Mouse (Mus musculus) forebrain, embryonic 14.5 days (tissue): ENCODE measurements around the gene St3gal3. TPM values are rescaled to one million over a fixed set of nuclear protein-coding genes. Genes with fewer than 3 reads are reported as not detected.

Experiments used
- ATAC-seq: fragments of 200-750 bp; cut with Nextera tagmentation; 2 replicates; pipeline ENCODE4 v1.8.0; 2017; ENCODE audit warnings: mild to moderate bottlenecking, moderate library complexity
- DNase-seq: peaks from one replicate; pipeline ENCODE4 v3.0.0-alpha.2; 2015; ENCODE audit warnings: low spot score
- H3K27ac ChIP-seq: fragments of 300-500 bp; sonication (generic); 2 replicates; pipeline ENCODE4 v1.5.1; 2014; ENCODE audit warnings: low read depth, mild to moderate bottlenecking, control low read depth, low read length, moderate library complexity
- H3K27me3 ChIP-seq: fragments of 300-500 bp; sonication (generic); replicated peaks from 2 replicates; pipeline ENCODE4 v1.6.1; 2014; ENCODE audit warnings: low read length, control low read depth, mixed read lengths; ENCODE audit not compliant: control insufficient read depth, insufficient read depth
- H3K36me3 ChIP-seq: fragments of 300-500 bp; sonication (generic); 2 replicates; pipeline ENCODE4 v1.6.1; 2014; ENCODE audit warnings: low read length, control low read depth; ENCODE audit not compliant: control insufficient read depth, insufficient read depth
- H3K4me1 ChIP-seq: fragments of 300-500 bp; sonication (generic); 2 replicates; pipeline ENCODE4 v1.6.1; 2014; ENCODE audit warnings: antibody characterized with exemption, low read length, control low read depth; ENCODE audit not compliant: control insufficient read depth, insufficient read depth
- H3K4me2 ChIP-seq: fragments of 300-500 bp; sonication (generic); 2 replicates; pipeline ENCODE4 v1.6.1; 2014; ENCODE audit warnings: mild to moderate bottlenecking, control low read depth, low read length
- H3K4me3 ChIP-seq: fragments of 300-500 bp; sonication (generic); 2 replicates; pipeline ENCODE4 v1.5.1; 2014; ENCODE audit warnings: low read depth, low read length, control low read depth
- H3K9ac ChIP-seq: fragments of 300-500 bp; sonication (generic); 2 replicates; pipeline ENCODE4 v1.6.1; 2014; ENCODE audit warnings: mild to moderate bottlenecking, low read length, control low read depth, moderate library complexity
- H3K9me3 ChIP-seq: fragments of 300-500 bp; sonication (generic); replicated peaks from 2 replicates; pipeline ENCODE4 v1.6.1; 2016; ENCODE audit warnings: low read length, control low read depth, mixed read lengths; ENCODE audit not compliant: control insufficient read depth
- whole genome bisulfite sequencing: fragments of 180-500 bp; shearing (Covaris S2); extraction: QIAGEN DNeasy Blood & Tissue Kit; methylation state at CpG from one replicate; pipeline ENCODE4 v1.1.7; 2014; 5-methylcytosine and 5-hydroxymethylcytosine counted together
- polyA plus RNA-seq: library from polyadenylated mRNA; unstranded; fragments of >200 nt; fragmentation: Nextera tagmentation; extraction: Ambion mirVana; gene quantifications from 2 replicates; pipeline ENCODE4 v1.2.1, GENCODE M21; 2014

The St3gal3 gene
- polyA plus RNA-seq, 1 experiment from 2014 or later: 11.3 TPM

- H3K27ac ChIP-seq: no peak overlapping the region
- ATAC-seq: no peak
- no peak overlapping the region for H3K4me3 ChIP-seq
- DNase-seq: no peak
- H3K27me3 ChIP-seq: peaks cover 30% of the 10 kb centered on the region
- no peaks in the 10 kb centered on the region for H3K9me3 ChIP-seq
- 42% methylated on average over 2 of the region's 2 CpGs for WGBS
- H3K4me2 ChIP-seq: no peak overlapping the region
- no peaks in the 10 kb centered on the region; the same call in 1 of the 2 replicates for H3K4me1 ChIP-seq
- H3K36me3 ChIP-seq: no peaks in the 10 kb centered on the region
- no peak overlapping the region for H3K9ac ChIP-seq
Observed at GRCm38 (mm10) chr4:117923450-117923849, 211.3 kb downstream of the St3gal3 start.

GRCm38 (mm10) chr4:117921358-117921757 lies 213.4 kb downstream of the St3gal3 start:
- DNase-seq (no peak), ATAC-seq (no peak)
- H3K4me3 ChIP-seq: no peak overlapping the region
- H3K4me2 ChIP-seq: no peak overlapping the region
- H3K27ac ChIP-seq: no peak overlapping the region
- no peaks in the 10 kb centered on the region for H3K4me1 ChIP-seq
- H3K27me3 ChIP-seq: peaks cover 10% of the 10 kb centered on the region
- 91% methylated on average over 2 of the region's 2 CpGs for WGBS
- no peaks in the 10 kb centered on the region for H3K36me3 ChIP-seq
- H3K9me3 ChIP-seq: no peaks in the 10 kb centered on the region
- no peak overlapping the region for H3K9ac ChIP-seq

GRCm38 (mm10) chr4:117918762-117919161 lies 216.0 kb downstream of the St3gal3 start:
- Histone ChIP-seq H3K36me3 (no peaks in the 10 kb centered on the region), H3K4me1 (peaks cover 7% of the 10 kb centered on the region), H3K27me3 (no peaks in the 10 kb centered on the region), H3K4me2 (no peak overlapping the region), H3K27ac (no peak overlapping the region), H3K9ac (no peak overlapping the region), H3K9me3 (no peaks in the 10 kb centered on the region), H3K4me3 (no peak overlapping the region)
- DNase-seq (no peak), ATAC-seq (no peak)
- 92% methylated on average over 5 of the region's 5 CpGs for WGBS

- Histone ChIP-seq H3K27ac (no peak overlapping the region), H3K4me3 (no peak overlapping the region), H3K4me1 (peaks cover 12% of the 10 kb centered on the region), H3K9ac (no peak overlapping the region), H3K27me3 (no peaks in the 10 kb centered on the region), H3K4me2 (no peak overlapping the region), H3K9me3 (no peaks in the 10 kb centered on the region), H3K36me3 (no peaks in the 10 kb centered on the region)
- WGBS: 60% methylated on average over 3 of the region's 3 CpGs
- DNase-seq: no peak
- ATAC-seq: no peak
Observed at GRCm38 (mm10) chr4:117918261-117918660, 216.5 kb downstream of the St3gal3 start.

GRCm38 (mm10) chr4:117917847-117918246 lies 216.9 kb downstream of the St3gal3 start:
- ATAC-seq: no peak
- H3K9ac ChIP-seq: no peak overlapping the region
- WGBS: 95% methylated on average over 4 of the region's 4 CpGs
- no peak for DNase-seq
- H3K36me3 ChIP-seq: no peaks in the 10 kb centered on the region
- H3K27ac ChIP-seq: no peak overlapping the region
- no peak overlapping the region for H3K4me3 ChIP-seq
- peaks cover 16% of the 10 kb centered on the region for H3K4me1 ChIP-seq
- no peaks in the 10 kb centered on the region for H3K9me3 ChIP-seq
- H3K4me2 ChIP-seq: no peak overlapping the region
- no peaks in the 10 kb centered on the region for H3K27me3 ChIP-seq

GRCm38 (mm10) chr4:117917402-117917801 lies 217.3 kb downstream of the St3gal3 start:
- Histone ChIP-seq H3K4me1 (peaks cover 17% of the 10 kb centered on the region), H3K4me3 (no peak overlapping the region), H3K36me3 (no peaks in the 10 kb centered on the region; the same call in 1 of the 2 replicates), H3K9me3 (no peaks in the 10 kb centered on the region), H3K9ac (no peak overlapping the region), H3K27ac (no peak overlapping the region), H3K4me2 (no peak overlapping the region), H3K27me3 (no peaks in the 10 kb centered on the region)
- ATAC-seq: no peak
- DNase-seq: no peak
- 92% methylated on average over 4 of the region's 4 CpGs for WGBS

GRCm38 (mm10) chr4:117916386-117916785 lies 218.3 kb downstream of the St3gal3 start:
- Histone ChIP-seq H3K27me3 (no peaks in the 10 kb centered on the region), H3K9me3 (no peaks in the 10 kb centered on the region), H3K4me2 (peak overlapping the region; percentile 99; the same call in 1 of the 2 replicates), H3K36me3 (peaks cover 9% of the 10 kb centered on the region), H3K27ac (no peak overlapping the region), H3K9ac (no peak overlapping the region), H3K4me1 (peaks cover 17% of the 10 kb centered on the region), H3K4me3 (no peak overlapping the region; the same call in 1 of the 2 replicates)
- ATAC-seq (no peak), DNase-seq (no peak)
- WGBS: 94% methylated on average over 5 of the region's 5 CpGs

- Histone ChIP-seq H3K9ac (peak overlapping the region; percentile 86), H3K27ac (no peak overlapping the region), H3K4me2 (peak overlapping the region; percentile 99), H3K27me3 (no peaks in the 10 kb centered on the region), H3K4me3 (peak overlapping the region; percentile 77), H3K9me3 (no peaks in the 10 kb centered on the region), H3K36me3 (peaks cover 17% of the 10 kb centered on the region), H3K4me1 (peaks cover 17% of the 10 kb centered on the region)
- peak; percentile 17 for DNase-seq
- 0 out of 2 replicates have a peak, but pooled peaks have one; percentile 1 for ATAC-seq
- WGBS: 4% methylated on average over 19 of the region's 19 CpGs
Observed at GRCm38 (mm10) chr4:117915489-117916105, 219.1 kb downstream of the St3gal3 start.

GRCm38 (mm10) chr4:117914591-117915442 lies 219.9 kb downstream of the St3gal3 start, which contains the start of gene Ipo13:
TSS of gene Ipo13 (minus strand) at chr4:117914999.
- Histone ChIP-seq H3K4me3 (peak within 1 kb of the TSS; percentile 77), H3K4me2 (peak within 1 kb of the TSS; percentile 99), H3K27me3 (no peaks in the 10 kb centered on the region), H3K36me3 (peaks cover 17% of the 10 kb centered on the region), H3K9me3 (no peaks in the 10 kb centered on the region), H3K9ac (peak within 1 kb of the TSS; percentile 86), H3K27ac (peak within 1 kb of the TSS; percentile 75), H3K4me1 (peaks cover 19% of the 10 kb centered on the region)
- peak; percentile 98 for DNase-seq
- WGBS: under 1% methylated on average over 49 of the region's 61 CpGs
- ATAC-seq: peak; percentile 96
